Mouse (Mus musculus): ENCODE measurements at regions not wholly inside any gene's neighbourhood (a gene's known extent, or its start where the extent isn't known, plus 50 kb on each side); places are given as distances from the start of the nearest gene placed in this dataset.
A peak's percentile ranks its signal among the peaks of the same experiment; 100 is the strongest.

DNA sequence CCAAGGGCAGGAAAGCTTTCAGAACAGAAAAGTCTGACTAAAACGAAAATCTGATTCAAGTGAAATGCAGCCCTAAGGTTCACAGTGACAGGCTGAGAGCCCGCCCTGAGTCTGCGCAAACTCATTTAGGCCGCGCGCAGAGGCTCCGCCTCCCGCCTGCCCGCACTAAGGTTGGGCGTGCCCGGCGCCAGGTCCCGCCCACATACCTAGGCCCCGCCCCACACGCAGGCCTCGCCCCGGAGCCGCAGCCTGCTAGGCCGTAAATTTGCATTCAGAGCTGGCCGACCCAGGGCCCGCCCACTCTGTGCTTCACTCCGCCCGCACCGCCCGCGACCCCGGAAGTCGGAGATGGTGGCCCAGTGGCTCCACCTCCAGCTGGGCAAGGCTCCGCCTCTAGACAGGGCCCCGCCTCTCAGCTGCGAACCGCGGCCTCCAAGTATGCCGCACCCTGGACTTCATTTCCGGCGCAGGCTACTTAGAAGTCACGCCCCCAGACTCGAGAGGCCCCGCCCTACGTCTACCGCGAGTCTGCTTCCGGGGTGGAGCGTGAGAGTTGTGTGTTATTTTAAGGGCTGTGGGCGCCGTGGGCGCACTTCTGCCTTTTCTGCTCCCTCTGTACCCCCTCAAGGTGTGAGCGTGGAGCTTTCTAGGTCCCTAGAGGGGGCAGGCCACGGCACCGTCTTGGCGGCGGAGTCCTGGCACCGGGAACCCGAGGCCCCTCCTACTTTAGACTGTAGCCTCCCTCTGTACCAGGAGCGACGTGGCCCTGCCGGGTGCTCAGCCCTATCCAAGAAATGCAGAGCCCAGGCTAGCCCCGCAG lies 52.3 kb upstream of the Wnt7b start:
- DNase-seq (ENCODE audit: low spot score), result peak; percentile 99

DNA sequence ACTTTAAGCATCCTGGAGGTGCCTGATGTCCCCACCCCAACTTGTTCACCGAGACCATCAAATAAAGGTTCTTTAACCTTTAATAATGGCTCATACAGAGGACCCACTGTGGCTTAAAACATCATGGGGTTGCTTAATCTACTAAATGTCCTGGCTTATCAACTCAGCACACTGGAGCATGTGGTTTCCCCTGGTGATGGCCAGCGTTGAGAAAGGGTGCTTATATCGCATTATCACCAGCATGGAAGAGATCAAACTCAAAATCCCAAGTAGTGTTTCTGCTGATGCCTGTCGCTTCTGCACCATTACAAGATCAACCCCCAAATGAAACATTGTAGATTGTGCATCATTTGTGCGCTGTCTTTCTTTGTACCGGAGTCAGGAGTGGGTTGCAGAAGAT lies 53.2 kb upstream of the Wnt7b start:
- DNase-seq (ENCODE audit: low spot score), result no peak

DNA sequence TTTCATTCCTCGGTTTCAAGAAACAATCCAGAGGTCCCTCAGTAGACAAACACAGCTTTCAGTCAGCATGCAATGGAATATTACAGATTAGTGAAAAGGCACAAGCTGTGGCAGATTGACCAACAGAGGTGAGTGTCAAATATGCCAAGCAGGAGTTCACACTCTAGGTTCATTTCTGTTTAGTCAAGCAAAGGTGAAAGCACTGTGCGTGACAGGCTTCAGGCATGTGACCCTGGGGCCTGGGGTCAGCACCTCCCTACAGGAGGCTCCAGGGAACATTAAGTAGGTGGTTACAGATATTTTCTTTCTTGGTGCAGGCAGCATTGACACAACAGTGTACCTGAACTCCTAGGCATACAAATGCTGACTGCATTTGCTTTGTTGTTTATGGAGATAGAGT lies 57.3 kb upstream of the Wnt7b start:
- no peak for DNase-seq (ENCODE audit: low spot score)

DNA sequence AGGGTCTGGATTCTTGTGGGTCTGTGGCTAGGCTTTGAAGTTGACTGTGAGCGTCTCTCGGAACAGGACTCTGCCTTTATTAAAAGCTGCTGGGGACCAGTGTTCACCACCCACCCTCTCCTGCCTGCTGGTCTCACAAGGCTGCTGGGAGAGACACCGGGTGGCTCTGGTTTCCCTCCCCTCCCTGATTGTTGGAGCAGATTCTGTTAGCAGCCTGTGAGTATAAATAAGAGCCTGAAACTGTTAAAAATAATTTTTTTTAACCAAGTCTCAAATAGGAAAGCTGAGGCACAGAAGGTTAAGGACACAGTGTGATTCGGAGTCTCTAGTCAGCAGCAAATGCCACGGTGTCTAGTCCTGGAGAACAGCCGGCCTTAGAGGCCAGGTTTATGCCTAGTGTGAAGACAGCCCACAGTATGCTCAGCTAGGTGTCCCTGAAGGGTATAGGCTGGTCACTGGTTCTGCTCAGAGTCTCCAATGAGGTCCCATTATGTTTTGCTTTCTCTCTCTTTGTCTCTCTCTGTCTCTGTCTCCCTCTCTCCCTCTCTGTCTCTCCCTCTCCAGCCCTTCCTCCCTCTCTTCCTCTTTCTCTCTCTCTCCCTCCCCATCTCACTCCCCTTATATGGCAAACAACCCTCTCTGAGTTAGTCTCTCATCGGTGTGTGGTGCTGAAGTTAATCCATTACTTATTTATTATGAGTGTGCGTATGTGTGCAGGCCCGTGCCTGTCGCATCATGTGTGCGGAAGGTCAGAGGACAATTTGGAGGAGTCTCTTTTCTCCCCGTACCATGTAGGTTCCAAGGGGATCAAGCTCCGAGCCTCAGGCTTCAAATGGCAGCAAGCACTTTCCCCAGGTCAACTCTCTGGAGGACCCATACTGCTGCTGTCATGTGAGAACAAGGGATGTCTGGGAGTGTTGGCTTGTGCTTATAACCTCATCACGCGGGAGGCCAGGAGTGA lies 59.1 kb upstream of the Wnt7b start:
- DNase-seq (ENCODE audit: low spot score), result no peak

DNA sequence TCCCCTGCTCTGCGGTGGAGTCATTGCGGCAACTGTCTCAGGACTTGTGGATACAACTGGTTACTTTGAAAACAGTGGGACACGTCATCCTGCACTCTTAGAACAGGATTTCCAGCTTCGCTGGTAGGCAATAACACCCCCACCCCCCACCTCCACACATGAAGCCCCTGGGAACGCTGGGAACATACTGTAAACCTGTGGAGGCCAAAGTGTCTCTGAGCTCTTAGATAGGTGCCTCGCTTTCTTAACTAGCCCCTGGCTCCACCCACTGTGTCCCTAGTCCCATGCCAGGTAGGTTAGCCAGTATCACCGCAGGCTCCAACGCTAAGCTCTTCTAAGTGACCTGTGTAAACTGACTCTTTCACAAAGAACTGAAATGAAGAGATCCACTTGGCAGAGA lies 63.1 kb upstream of the Wnt7b start:
- peak; percentile 66 for DNase-seq (ENCODE audit: low spot score)

DNA sequence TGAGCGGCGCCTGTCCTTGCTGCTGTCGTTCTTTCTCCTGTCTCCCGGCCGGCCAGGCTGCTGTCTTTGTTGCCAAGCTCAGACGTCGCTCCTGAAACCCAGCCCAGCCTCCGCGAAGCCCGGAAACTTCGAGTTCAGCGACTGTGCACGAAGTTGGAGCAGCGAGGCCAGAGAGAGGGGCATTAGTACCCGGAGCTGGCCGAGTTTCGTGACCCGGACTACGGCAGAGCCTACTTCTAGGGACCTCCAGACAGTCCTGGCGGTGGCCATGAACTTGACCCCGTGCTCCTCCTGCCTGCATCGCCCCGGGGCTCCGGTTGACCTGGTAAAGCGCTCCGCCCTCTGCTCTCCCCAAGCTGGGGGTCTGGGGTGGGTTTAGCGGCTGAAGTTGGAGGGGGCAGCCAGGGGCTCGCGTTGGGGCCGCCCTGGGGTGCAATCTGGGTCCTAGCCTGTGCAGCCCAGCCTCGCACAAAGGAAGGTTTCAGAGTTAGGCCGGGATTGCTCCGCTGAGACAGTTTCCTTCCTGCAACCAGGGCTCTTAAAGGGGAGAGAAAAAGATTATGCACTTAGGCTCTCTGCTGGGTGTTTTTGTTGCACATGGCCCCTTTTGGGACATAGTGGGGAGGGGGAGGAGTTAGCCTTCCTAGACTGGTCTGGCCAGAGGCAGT lies 63.8 kb upstream of the Wnt7b start:
- DNase-seq (ENCODE audit: low spot score), result peak; percentile 79

DNA sequence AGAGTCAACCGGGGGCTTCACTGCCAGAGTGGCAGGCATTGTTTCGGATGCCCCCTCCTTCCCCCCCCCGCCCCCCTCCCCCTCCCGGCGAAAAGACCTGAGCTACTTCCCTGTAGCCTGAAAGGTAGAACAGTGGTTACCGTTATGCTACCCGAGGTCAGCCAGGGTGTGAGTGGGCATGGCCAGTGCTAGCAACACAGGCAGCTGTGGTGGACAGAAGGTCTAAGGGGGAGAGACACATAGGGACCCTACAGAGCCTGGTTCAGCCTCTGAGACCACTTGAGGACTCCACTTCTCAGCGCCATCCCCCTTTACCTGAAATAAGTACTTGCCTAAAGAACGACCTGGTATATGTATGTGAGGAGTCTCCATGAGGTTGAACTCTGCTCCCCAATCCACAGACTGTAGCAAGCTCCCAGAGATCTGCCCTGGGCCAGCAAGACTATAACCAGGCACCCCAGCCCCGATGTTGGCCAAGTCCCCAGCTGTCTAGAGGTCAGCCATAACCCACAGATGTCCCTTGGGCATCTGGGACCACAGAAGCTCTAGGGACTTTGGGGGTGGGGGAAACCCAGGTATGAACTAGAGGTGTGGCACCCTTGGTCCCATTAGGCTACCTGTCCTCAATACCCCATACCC lies 64.5 kb upstream of the Wnt7b start:
- no peak for DNase-seq (ENCODE audit: low spot score)

DNA sequence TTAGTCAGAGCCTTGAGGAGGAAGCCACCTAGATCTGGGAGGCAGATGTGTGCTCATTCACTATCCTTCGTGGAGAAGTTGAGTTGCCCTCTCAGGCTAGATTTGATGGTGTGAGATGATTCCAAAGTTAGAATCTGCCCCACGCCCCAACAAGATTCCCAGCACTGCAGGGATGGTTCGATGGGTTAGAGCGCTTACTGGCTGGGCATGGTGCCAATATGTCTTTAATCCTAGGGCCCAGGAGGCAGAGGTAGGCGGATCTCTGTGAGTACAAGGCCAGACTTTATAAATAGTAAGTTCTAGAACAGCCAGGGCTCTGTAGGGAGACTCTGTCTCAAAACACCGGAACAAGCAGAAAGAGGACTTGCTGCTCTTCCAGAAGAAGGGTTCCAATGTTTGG lies 65.3 kb upstream of the Wnt7b start:
- DNase-seq (ENCODE audit: low spot score), result no peak

DNA sequence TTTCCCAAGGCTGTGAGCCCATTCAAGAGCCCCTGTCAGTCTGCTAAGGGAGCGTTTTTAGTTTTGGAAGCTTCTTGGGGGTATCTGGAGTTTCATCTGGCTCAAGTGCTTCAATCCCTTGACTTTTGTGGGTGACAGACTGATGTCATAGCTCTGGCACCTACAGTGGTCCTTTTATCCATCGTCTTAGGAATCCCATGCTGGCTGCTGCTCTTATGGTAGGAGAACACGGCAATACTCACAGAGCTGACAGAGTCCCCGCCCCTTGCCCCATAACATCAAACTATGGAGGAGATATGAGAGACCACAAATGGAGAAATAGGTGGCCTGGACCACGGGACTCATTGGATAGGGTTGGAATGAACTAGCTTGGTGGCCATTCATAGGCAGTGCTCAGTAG lies 68.0 kb upstream of the Wnt7b start:
- DNase-seq (ENCODE audit: low spot score), result no peak

DNA sequence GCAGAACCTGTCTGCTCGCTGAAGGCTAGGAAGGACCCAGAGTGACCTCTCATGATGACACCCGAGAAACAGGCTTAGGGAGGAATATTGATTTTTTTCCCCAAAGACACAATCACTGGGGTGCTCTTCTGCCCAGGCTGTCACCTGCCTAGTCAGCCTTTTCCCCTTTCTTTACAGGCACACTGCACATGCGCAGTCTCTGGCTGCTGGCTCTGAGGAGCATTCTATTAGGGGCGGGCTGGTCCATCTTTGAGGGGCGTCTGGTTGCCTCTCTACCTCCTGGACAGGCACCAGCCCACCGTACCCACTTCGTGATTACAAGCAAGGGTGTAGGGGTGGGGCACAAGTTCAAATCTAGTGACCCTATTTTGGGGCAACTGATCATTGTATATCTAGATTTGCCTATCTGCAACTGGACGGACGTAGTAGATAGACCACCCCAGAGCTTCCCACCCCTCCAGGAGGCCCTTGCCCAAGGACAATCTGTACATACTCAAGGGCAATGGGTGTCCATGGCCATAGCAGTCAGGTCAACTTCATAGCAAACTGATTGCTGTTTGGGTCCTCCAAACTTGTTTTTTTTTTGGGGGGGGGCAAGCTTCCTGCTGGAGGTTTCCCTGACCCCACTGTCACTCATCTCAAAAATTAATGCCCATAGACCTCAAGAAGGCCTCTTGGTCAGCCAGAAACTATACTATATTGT lies 69.6 kb upstream of the Wnt7b start:
- DNase-seq (ENCODE audit: low spot score), result no peak

DNA sequence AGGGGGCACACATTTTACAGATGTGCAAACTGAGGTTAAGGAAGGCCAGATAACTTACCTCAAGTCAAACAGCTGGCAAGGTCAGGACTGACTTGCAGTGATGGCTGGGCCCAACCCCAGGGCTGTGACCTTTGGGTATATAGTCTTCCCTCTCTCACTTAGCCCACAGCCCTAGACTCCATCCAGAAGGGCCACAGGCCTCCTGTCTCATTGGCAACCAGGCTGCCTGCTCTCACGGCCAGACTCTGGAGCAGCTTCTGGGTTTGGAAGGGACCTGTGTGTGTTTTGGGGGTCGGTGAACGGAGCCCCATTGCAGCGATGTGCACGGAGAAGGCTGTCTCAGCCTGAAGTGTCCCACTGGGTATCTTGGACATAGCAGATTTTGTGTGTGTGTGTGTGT lies 70.2 kb upstream of the Wnt7b start:
- no peak for DNase-seq (ENCODE audit: low spot score)

DNA sequence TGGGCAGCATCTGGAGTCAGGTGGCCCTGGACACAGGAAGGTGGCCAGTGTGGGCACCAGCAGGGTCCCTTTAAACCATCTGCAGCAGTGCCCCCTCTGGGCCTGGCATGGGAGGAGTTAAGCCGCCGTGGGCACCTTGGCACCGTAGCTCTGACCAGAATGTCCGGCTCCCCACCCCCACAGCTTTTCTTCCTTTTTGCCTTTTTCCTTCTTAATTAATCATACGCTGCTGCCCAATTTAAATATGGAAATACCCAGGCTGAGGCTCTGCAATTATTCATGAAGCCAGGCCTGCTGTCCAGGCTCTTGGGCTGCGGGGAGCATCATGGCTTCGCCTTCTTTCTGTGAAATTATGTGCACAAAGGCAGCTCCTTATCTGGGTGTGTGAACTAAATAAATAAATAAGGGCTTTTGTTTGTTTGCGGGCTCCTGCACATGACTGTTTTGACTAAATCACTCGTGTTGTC lies 70.6 kb upstream of the Wnt7b start:
- DNase-seq (ENCODE audit: low spot score), result peak; percentile 61

DNA sequence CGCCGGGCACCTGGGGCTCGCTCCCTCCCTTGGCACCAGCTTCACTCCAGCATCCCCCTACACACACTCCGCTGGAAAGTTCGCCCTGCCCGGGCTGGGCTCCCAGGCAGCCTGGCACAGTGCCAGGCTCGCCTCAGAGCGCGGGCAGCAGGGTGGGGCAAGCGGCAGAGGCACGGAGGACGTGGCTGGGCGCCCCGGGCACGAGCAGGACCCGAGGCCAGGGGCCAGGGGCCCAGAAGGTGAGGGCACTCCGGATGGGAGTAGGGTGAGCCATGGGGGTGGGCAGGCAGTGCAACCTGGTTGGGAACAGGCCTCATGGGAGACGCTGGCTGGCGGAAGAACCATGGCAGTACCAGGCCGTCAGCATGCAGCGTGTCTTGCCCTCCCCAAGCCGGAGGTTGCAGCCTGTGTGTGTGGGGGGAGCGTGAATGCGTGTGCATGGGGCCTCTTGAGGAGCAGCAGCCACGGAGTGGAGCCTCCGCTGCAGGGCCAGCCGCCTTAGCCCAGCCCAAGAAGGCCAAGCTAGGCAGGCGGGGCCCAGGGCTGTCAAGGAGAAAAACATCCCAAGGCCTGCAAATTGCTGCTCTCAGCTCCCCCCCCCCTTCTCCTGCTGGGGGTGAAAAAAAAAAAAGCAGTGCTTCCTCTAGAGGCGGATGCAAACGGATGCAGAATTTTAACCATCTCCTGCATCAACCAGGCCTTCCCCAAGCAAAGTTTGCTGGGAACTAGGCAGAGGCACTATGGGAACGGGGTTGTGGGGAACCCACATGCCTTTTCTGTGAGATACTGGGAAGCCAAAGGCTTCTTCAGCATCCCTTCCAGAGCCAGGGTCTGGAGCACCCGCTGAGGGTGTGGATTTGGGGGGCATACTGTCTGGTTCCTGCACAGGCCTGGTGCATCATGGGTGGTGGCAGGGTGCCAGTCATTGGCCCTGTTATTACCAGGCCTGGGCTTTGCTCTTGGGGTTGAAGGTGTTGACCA lies 71.4 kb upstream of the Wnt7b start:
- peak; percentile 89 for DNase-seq (ENCODE audit: low spot score)

DNA sequence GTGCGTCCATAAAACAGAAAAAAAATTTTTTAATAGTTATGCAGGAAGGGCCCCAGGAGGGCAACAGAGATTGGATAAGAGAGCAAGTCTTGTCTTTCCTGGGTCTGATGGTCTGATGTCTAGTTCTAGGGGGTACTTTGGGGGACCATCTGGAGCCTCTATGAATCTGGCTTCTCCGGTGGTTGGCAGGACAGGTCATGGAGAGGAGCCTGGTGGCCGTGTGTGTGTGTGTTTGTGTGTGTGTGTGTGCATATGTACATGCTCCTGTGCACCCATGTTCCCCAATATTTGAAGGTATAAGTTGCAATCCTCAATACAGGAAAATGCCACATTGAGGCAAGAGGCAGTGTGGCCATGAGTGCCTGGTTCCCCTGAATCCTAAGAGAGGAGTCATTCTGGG lies 72.5 kb upstream of the Wnt7b start:
- DNase-seq (ENCODE audit: low spot score), result no peak

DNA sequence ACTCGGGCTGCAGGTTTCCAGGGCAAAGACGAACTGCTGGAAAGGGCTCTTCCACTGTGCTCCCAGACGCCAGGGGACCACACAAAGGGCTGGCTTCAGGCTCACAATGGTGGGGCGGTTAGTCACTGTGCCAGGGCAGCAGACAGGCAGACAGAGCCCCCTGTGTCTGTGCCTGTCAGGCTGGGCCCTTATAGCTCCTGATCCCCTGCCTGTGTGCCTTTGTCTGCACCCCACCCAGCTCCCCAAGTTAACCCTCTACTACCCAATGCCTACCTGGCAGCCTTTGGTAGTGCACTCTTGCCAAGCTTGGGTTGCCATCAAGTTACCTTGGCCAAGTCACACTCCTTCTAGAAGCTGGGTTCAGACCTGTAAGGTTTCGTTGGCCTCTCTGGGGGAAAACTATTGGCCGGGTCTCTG lies 73.5 kb upstream of the Wnt7b start:
- DNase-seq (ENCODE audit: low spot score), result no peak

DNA sequence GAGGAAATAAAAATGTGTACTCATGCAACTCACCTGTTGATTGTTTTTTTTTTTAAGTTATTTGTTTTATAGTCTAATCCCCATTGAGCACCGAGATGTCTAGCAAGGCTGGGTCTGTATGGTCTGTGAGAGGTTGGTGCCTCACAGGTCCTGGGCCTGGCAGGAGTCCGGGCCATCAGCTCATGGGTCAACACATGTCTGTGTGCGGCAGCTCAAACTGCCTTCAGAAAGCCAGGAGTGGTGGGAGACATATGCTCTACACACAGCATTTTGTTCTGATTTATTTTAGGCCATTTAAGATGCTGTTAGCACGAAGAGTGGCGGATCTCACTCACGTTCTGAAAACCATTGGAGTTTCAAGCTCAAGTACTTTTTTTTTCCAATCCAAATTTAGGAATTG lies 74.6 kb upstream of the Wnt7b start:
- DNase-seq (ENCODE audit: low spot score), result no peak

DNA sequence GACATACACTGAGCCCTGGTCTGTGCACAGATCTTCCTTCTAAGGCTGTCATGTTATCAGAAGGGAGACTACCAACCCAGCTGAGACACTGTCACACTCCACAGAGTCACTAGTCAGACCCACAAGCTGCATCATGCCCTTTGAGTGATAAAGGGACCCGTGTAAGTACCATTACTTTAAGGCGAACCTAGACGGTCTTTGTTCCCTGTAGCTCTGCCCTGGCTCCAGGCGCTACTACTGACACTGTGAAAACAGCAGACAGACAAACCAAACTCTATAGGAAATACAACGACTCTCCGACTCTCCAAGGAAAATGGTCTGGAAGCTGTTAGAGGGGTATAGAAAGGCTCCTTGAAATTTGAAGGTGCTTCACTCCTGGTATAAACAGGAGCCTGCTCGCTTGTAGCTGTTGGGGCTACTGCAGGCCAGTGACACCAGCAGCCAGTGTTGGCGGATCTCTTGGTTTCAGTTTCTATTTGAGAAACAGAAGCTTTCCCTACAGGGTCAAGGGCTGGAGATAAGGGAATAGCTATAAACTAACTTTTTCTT lies 75.2 kb upstream of the Wnt7b start:
- no peak for DNase-seq (ENCODE audit: low spot score)

DNA sequence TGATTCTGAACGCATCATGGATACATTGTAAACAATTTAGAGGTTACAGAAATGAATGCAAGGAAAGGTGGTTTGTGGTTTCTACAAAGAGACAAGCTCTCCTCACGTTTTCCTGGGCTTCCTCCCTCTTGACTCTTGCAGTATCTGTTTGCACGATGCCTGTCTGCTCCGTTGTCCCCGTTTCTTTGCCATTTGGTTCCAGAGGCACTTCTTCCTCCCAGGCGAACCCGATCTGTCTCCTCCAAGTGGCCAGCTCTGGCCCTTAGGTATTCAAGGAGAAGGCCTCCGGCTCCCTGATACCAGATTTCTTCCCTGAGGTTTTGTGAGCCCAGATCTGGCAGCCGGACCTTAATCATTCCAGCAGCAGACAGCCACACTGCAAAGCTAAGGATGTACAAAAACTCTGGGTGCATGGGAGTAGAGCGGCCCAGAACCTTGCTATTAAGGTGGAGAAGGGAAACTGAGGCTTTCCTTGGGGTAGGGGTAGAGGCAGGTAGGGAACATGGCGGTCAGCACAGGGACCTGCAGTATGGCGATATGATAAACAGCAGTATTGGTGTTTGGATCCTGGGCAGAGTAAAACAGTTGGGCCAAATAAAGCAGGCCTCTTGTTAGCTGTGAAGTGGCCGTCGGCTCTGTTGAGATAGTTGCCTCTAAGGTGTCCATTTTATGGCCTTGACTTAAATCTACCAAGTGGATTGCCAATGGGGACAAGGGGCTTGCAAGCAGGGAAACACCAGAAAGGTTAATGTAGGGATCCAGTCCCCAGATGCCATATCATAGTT lies 76.0 kb upstream of the Wnt7b start:
- DNase-seq (ENCODE audit: low spot score), result no peak

Data from testis, postnatal 10 days (tissue).